In genomic region chr7:89222609-89223008, GRCm38 (mm10) we compare ENCODE assay signal across 24 mouse cellular contexts.
"Had no signal": no experiment of that assay in that cellular context is flagged by ENCODE, and none has a peak within 500 bp of the region (broad histone marks: within the 10 kb centered on the region; RNA-seq: fewer than 3 reads in every experiment).

No protein-coding gene starts in this region.

- H3K27me3 ChIP-seq: heart, embryonic 12.5 days; hindbrain, embryonic 12.5 days; kidney, embryonic 15.5 days; limb, embryonic 13.5 days; limb, embryonic 15.5 days; liver, embryonic 12.5 days had no signal

- H3K9me3 ChIP-seq: heart, embryonic 10.5 days; heart, embryonic 12.5 days; hindbrain, embryonic 10.5 days; hindbrain, embryonic 12.5 days; kidney, embryonic 15.5 days; limb, embryonic 13.5 days; limb, embryonic 15.5 days; liver, embryonic 12.5 days had no signal

- H3K4me1 ChIP-seq: heart, embryonic 10.5 days; heart, embryonic 12.5 days; hindbrain, embryonic 10.5 days; hindbrain, embryonic 12.5 days; limb, embryonic 13.5 days; limb, embryonic 15.5 days; liver, embryonic 12.5 days had no signal

- H3K9ac ChIP-seq: heart, embryonic 12.5 days; hindbrain, embryonic 12.5 days; hindbrain, embryonic 14.5 days; kidney, embryonic 15.5 days; limb, embryonic 13.5 days; limb, embryonic 15.5 days; liver, embryonic 12.5 days; liver, embryonic 14.5 days had no signal

- DNase-seq: gastrocnemius, postnatal 25 days; heart, adult 18-20 months; heart, postnatal 10 days; heart, postnatal 4 days; kidney, adult 11 months; kidney, adult 2 months; kidney, adult 9 months; kidney, postnatal 14 days; kidney, postnatal 36 days; layer of hippocampus, adult 9-11 months; layer of hippocampus, postnatal 36 days had no signal

- H3K4me2 ChIP-seq: heart, embryonic 12.5 days; hindbrain, embryonic 12.5 days; hindbrain, embryonic 14.5 days; kidney, embryonic 15.5 days; limb, embryonic 13.5 days; limb, embryonic 15.5 days; liver, embryonic 12.5 days had no signal

- ATAC-seq: hindbrain, embryonic 16.5 days; intestine, embryonic 16.5 days; liver, embryonic 12.5 days had no signal

- H3K36me3 ChIP-seq: heart, embryonic 10.5 days; heart, embryonic 12.5 days; hindbrain, embryonic 10.5 days; hindbrain, embryonic 12.5 days; limb, embryonic 13.5 days; limb, embryonic 15.5 days; liver, embryonic 12.5 days had no signal

- H3K4me3 ChIP-seq: heart, embryonic 10.5 days; heart, embryonic 12.5 days; hindbrain, embryonic 10.5 days; hindbrain, embryonic 12.5 days; kidney, embryonic 15.5 days; limb, embryonic 13.5 days; limb, embryonic 15.5 days; liver, embryonic 12.5 days had no signal

- H3K27ac ChIP-seq: heart, embryonic 10.5 days; hindbrain, embryonic 10.5 days; hindbrain, embryonic 12.5 days; hindbrain, embryonic 14.5 days; kidney, embryonic 15.5 days; kidney, postnatal 0 days; limb, embryonic 13.5 days; limb, embryonic 15.5 days; liver, embryonic 12.5 days; liver, embryonic 14.5 days had no signal
